Mouse (Mus musculus) lung, postnatal 25 days (tissue): Measurements from ENCODE around the gene Aspdh.

ENCODE experiments used
- DNase-seq: peaks from one replicate; pipeline ENCODE4 v3.0.0; 2022; ENCODE audit warnings: low spot score

Gene Aspdh

DNA sequence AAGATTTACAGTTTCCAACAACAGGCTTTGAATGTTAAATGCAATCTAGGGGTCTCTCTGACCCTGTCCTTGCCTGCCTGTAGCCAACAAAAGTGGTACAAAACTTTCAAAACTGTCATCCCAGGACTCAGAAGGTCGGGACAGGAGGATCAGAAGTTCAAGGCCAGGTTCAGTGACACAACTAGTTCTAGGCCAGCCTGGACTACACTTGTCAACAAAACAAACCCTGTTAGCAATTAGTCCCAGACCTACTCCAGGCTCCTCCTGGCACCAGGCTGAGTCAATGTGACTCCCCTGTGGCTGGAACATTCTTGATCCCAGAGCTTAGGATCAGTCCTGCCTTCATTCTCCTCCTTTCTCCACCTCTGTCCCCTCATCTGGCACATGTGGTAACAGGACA is 33.7 kb downstream of the Aspdh start:
- no peak for DNase-seq

GRCm38 (mm10) chr7:44500046-44500445 is 34.9 kb downstream of the Aspdh start:
- DNase-seq = no peak

GRCm38 (mm10) chr7:44501563-44502115 is 36.4 kb downstream of the Aspdh start:
- peak; percentile 58 for DNase-seq

- DNase-seq = no peak
These were observed 42.3 kb downstream of the Aspdh start for GRCm38 (mm10) chr7:44507491-44507890.
